Mouse (Mus musculus) heart, embryonic 11.5 days (tissue): ENCODE data around the gene Gm3415. TPM values are rescaled to one million over a fixed set of nuclear protein-coding genes. Genes with fewer than 3 reads are reported as not detected.
"Not testable (repeated sequence)": the region's sequence is repeated elsewhere in the genome, so short reads cannot be mapped to it uniquely, and the experiment has no call there.

Experiments used
- ATAC-seq: fragments of 200-750 bp; cut with Nextera tagmentation; replicated peaks from 2 replicates; pipeline ENCODE4 v1.8.0; 2017; ENCODE audit warnings: moderate library complexity; ENCODE audit not compliant: insufficient number of reproducible peaks, low FRiP score, low TSS enrichment
- H3K27ac ChIP-seq: fragments of 300-500 bp; sonication (generic); 2 replicates; pipeline ENCODE4 v1.5.1; 2014; ENCODE audit warnings: mild to moderate bottlenecking, low read depth, low read length
- H3K27me3 ChIP-seq: fragments of 300-500 bp; sonication (generic); 2 replicates; pipeline ENCODE4 v1.6.1; 2014; ENCODE audit warnings: mild to moderate bottlenecking, low read length, mixed read lengths; ENCODE audit not compliant: control insufficient read depth, insufficient read depth
- H3K36me3 ChIP-seq: fragments of 300-500 bp; sonication (generic); 2 replicates; pipeline ENCODE4 v1.6.1; 2014; ENCODE audit warnings: mild to moderate bottlenecking, low read length, moderate library complexity, mixed read lengths; ENCODE audit not compliant: control insufficient read depth, insufficient read depth
- H3K4me1 ChIP-seq: fragments of 300-500 bp; sonication (generic); 2 replicates; pipeline ENCODE4 v1.6.1; 2014; ENCODE audit warnings: low read length; ENCODE audit not compliant: control insufficient read depth, insufficient read depth
- H3K4me2 ChIP-seq: fragments of 300-500 bp; sonication (generic); 2 replicates; pipeline ENCODE4 v1.6.1; 2014; ENCODE audit warnings: mild to moderate bottlenecking, moderate library complexity
- H3K4me3 ChIP-seq: fragments of 300-500 bp; sonication (generic); 2 replicates; pipeline ENCODE4 v1.5.1; 2014; ENCODE audit warnings: low read depth, low read length
- H3K9ac ChIP-seq: fragments of 300-500 bp; sonication (generic); 2 replicates; pipeline ENCODE4 v1.6.1; 2014; ENCODE audit warnings: mild to moderate bottlenecking, low read depth, low read length, moderate library complexity
- H3K9me3 ChIP-seq: fragments of 300-500 bp; sonication (generic); replicated peaks from 2 replicates; pipeline ENCODE4 v1.6.1; 2016; ENCODE audit warnings: low read length; ENCODE audit not compliant: control insufficient read depth
- WGBS: fragments of 180-500 bp; shearing (Covaris S2); extraction: QIAGEN DNeasy Blood & Tissue Kit; methylation state at CpG from one replicate; pipeline ENCODE4 v1.1.7; 2014; ENCODE audit not compliant: insufficient replicate concordance; 5-methylcytosine and 5-hydroxymethylcytosine counted together
- polyA plus RNA-seq: library from polyadenylated mRNA; unstranded; fragments of >200 nt; fragmentation: Nextera tagmentation; extraction: Ambion mirVana; gene quantifications from 2 replicates; pipeline ENCODE4 v1.2.1, GENCODE M21; 2014

The Gm3415 gene
- not detected in 2 replicates for polyA plus RNA-seq

GRCm38 (mm10) chr5:146555836-146556235, at the start of gene Gm3415:
TSS of gene Gm3415 (plus strand) at chr5:146556136.
- WGBS = no CpG with 5 or more reads among the region's 3 CpGs
- not testable (repeated sequence) for H3K27me3 ChIP-seq, H3K4me3 ChIP-seq, H3K36me3 ChIP-seq, H3K9ac ChIP-seq, H3K4me2 ChIP-seq, ATAC-seq, H3K4me1 ChIP-seq, H3K9me3 ChIP-seq, H3K27ac ChIP-seq

- not testable (repeated sequence) for H3K9ac ChIP-seq, H3K27me3 ChIP-seq, ATAC-seq, H3K9me3 ChIP-seq, H3K36me3 ChIP-seq, H3K4me3 ChIP-seq, H3K27ac ChIP-seq, H3K4me2 ChIP-seq, H3K4me1 ChIP-seq
- no CpG with 5 or more reads among the region's 5 CpGs for WGBS
These were observed 42.1 kb upstream of the Gm3415 start, which contains the start of gene Gm3402 for GRCm38 (mm10) chr5:146513823-146514222. TSS of gene Gm3402 (plus strand) at chr5:146514123.

- H3K36me3 ChIP-seq, H3K9ac ChIP-seq, H3K4me1 ChIP-seq, H3K27ac ChIP-seq, H3K4me3 ChIP-seq, H3K27me3 ChIP-seq, H3K9me3 ChIP-seq, ATAC-seq, H3K4me2 ChIP-seq: not testable (repeated sequence)
- 80% methylated on average over 1 of the region's 3 CpGs for WGBS
These were observed 30.4 kb upstream of the Gm3415 start, which contains the start of gene Gm3404 for GRCm38 (mm10) chr5:146525501-146525900. TSS of gene Gm3404 (plus strand) at chr5:146525801.

GRCm38 (mm10) chr5:146537347-146537746, 18.6 kb upstream of the Gm3415 start, which contains the start of gene Gm3409:
TSS of gene Gm3409 (plus strand) at chr5:146537647.
- not testable (repeated sequence) for H3K4me3 ChIP-seq, ATAC-seq
- WGBS = 78% methylated on average over 2 of the region's 3 CpGs

GRCm38 (mm10) chr5:146564259-146564658, 8.3 kb downstream of the Gm3415 start:
- no peak overlapping the region for H3K9ac ChIP-seq
- no peak overlapping the region for H3K27ac ChIP-seq
- no peaks in the 10 kb centered on the region for H3K27me3 ChIP-seq
- H3K4me2 ChIP-seq = no peak overlapping the region
- no peak overlapping the region for H3K4me3 ChIP-seq
- no peaks in the 10 kb centered on the region for H3K36me3 ChIP-seq
- H3K4me1 ChIP-seq = no peaks in the 10 kb centered on the region
- ATAC-seq = no peak
- 81% methylated on average over 1 of the region's 1 CpGs for WGBS
- H3K9me3 ChIP-seq = no peaks in the 10 kb centered on the region

More at GRCm38 (mm10) chr5:146537347-146537746, 18.6 kb upstream of the Gm3415 start, which contains the start of gene Gm3409:
- not testable (repeated sequence) for H3K36me3 ChIP-seq, H3K9ac ChIP-seq, H3K4me1 ChIP-seq, H3K27ac ChIP-seq, H3K9me3 ChIP-seq, H3K27me3 ChIP-seq, H3K4me2 ChIP-seq

GRCm38 (mm10) chr5:146567054-146567453, 11.1 kb downstream of the Gm3415 start:
- 50% methylated on average over 4 of the region's 4 CpGs for WGBS
- no peak overlapping the region for H3K27ac ChIP-seq
- ATAC-seq = no peak
- no peaks in the 10 kb centered on the region for H3K36me3 ChIP-seq
- H3K4me1 ChIP-seq = no peaks in the 10 kb centered on the region
- no peaks in the 10 kb centered on the region for H3K9me3 ChIP-seq
- no peak overlapping the region for H3K4me3 ChIP-seq
- no peak overlapping the region for H3K4me2 ChIP-seq
- no peaks in the 10 kb centered on the region for H3K27me3 ChIP-seq
- H3K9ac ChIP-seq = no peak overlapping the region

GRCm38 (mm10) chr5:146570179-146570578, 14.2 kb downstream of the Gm3415 start:
- not testable (repeated sequence) for H3K9me3 ChIP-seq, H3K4me3 ChIP-seq, H3K9ac ChIP-seq, H3K4me2 ChIP-seq, H3K36me3 ChIP-seq, H3K27ac ChIP-seq, H3K27me3 ChIP-seq, H3K4me1 ChIP-seq, ATAC-seq
- 78% methylated on average over 6 of the region's 6 CpGs for WGBS

GRCm38 (mm10) chr5:146571830-146572734, 16.1 kb downstream of the Gm3415 start:
- not testable (repeated sequence) for H3K36me3 ChIP-seq, H3K9ac ChIP-seq, H3K27me3 ChIP-seq, ATAC-seq, H3K4me1 ChIP-seq, H3K9me3 ChIP-seq, H3K27ac ChIP-seq, H3K4me2 ChIP-seq, H3K4me3 ChIP-seq
- WGBS = 64% methylated on average over 6 of the region's 6 CpGs

- 83% methylated on average over 4 of the region's 4 CpGs for WGBS
- not testable (repeated sequence) for ATAC-seq, H3K4me1 ChIP-seq, H3K9ac ChIP-seq, H3K4me3 ChIP-seq, H3K27me3 ChIP-seq, H3K27ac ChIP-seq, H3K36me3 ChIP-seq, H3K9me3 ChIP-seq, H3K4me2 ChIP-seq
These were observed 16.8 kb downstream of the Gm3415 start for GRCm38 (mm10) chr5:146572735-146573042.
